Mouse (Mus musculus): ENCODE measurements around the gene Gm14403.
"Not testable (repeated sequence)": the region's sequence is repeated elsewhere in the genome, so short reads cannot be mapped to it uniquely, and the experiment has no call there.

DNA sequence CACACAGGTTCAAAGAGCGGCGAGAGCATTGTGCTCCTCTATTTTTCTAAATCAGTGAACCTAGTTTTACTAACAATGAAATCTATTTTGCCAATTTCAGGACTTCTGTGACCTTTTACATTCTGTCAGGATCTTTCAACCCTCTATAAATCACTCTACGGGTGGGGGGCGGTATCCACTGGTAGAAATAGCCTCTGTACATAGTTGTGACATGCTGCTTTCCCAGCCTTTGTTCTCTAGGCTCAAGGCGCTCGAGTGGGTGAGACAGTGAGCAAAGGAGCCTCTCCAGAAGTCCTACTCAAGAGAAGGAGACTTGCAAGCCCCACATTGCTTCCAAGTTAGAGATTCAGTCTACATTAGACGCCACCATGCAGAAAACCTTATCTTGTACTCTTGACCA lies 20.3 kb downstream of the Gm14403 start:
- TF ChIP-seq CTCF, EP300 (IDR thresholded peaks at IDR 0.05; ENCODE audit: low read depth): not testable (repeated sequence)

Measured in liver, embryonic 14.5 days (tissue).